Mouse (Mus musculus) thymus, postnatal 36 days (tissue): ENCODE data around the gene Ghrhr.

Experiments used
- DNase-seq, 2 experiments: peaks; one replicate each; pipeline ENCODE4 v3.0.0; 2022; ENCODE audit warnings: mixed read lengths in 2 of 2

Gene Ghrhr

DNA sequence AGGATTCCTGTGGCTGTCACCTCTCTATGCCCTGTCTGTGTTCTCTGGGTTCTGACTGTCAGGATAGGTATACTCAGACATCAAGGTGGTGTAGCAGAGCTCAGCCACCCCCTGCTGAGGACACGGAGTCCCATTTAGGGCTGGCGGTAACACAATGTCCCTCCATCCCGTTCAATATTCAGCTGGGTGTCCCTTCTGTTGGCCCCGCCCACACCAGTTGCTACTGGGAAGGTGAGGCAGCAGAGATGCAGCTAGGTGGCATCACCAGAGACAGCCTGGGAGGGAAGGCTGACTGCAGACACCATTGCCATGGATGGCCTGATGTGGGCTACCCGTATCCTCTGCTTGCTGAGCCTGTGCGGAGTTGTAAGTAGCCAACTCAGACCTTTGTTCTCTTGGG is at the start of gene Ghrhr:
Gene Ghrhr, plus strand, starts transcription at position 220 of the 400 bp plus-strand sequence.
- DNase-seq, result no peak

DNA sequence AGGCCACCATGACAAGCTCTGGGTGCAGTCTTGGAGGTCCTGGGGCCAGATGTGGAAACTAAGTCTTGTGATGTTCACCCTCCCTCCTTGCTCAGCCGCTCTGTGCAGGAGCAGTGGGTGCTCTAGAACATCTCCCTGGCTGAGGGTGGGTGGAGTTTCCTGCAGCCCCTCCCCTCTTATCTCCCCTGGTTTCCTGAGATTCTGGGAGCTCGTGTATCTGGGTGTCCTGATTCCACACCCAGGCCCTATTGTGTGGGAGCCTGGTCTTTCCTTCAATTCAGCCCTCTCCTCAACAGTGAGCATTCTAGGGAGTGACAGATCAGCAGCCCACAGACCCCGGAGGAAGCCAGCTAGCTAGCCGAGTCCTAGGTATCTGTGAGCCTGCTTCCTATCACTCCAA is 49.8 kb upstream of the Ghrhr start:
- DNase-seq, result no peak

DNA sequence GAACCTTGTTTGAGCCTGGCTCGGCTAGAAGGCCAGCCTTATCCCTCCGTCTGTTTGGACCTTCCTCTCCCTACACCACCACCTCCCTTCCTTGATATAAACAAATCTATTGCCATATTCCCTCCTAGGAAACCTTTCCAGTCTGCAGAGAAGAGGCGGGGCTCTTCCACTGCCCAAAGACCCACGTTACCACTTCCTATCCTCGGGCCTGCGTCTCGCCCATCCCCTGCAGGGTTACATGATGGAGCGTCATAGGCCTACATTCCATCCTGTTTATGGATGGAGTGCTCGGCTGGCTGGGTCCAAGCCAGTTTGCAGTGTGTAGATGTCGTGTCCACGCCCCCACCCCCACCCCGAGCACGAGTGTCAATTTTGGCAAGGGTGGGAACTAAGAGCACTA is 48.8 kb upstream of the Ghrhr start:
- no peak for DNase-seq

DNA sequence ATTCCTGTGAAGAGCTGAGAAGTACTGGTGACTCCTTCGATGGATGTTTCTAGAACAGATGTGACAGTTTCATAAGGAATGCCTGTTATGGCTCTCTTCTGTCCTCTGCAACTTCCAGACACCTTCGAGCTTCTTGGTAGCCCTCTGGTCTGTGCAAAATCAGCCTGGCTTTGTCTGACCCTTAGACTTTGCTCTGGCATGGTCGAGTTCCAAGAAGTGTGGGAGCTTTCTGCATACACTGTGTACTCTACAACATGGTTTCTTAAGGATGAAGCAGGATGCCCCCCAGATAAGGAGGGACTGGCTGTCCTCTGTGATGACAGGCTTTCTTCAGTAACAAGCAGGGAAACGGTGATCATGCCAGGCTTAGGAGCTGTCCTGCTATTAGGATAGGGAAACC is 47.9 kb upstream of the Ghrhr start:
- no peak for DNase-seq

DNA sequence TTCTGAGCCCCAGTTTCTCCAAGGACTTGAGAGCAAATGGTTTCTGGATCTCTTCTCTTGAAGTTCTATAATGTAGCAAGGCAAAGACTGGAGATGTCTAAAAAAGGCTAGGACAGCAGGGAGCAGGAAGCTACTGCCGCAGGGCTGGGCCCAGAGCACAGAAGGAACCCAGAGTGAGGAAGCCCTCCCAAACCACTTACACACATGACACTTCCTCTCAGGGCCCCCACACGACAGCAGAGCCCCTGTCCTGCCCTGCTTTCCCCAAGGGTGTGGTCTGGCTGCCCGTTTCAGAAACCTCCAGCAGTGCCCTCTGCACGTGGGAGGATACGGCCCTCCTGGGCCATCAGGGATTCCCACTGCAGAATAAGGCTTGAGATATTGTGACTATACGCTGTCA is 44.8 kb upstream of the Ghrhr start:
- DNase-seq, result peak in 1 of 2 experiments; percentile 13

DNA sequence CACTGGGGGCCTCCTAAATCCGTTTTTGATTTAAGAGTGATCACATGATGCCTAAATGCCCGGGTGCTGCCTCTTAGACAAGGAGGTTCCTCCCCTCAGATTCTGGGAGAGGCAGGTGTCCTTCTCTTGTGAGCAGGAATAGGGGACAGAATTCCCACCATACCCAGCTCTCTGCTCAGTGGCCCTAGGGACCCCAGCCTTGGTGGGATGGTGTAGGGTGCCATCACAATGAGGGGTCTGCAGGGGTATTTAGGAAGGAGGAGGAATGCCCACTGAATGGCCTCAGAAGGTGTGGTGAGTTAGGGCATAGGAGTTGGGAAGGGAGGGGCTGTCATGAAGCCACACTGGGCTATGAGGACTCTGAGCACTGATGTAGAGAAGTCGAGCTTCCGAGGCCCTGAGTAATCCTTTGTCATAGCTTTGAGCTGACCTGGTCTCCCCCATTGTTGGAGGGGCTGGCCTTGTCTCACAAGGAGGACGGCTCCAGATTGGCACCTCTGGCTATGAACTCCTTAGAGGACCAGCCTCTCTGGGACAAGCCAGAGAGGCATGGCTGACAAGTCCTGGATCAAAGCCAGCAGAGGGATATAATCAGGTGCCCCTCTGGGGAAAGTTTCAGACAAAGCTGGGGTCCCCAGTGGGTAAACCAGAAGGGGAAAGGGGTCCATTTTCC is 43.9 kb upstream of the Ghrhr start:
- DNase-seq, result no peak

DNA sequence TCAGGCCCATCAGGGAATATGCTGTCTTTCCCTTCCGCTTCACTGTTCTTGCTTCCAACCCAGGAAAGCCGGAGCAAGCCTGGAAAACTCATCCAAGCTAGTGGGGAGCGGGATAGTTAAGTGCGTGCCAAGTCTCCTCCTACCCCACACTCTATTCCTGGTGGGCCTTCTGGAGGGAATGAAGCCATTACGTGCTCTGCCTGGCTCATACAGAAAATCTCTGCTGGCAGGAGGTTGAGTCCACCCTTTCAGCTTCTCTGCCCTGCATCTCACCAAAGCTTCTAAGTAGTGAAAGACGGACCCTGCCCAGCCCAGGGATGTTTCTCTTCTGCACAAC is 43.4 kb upstream of the Ghrhr start:
- DNase-seq, result no peak

DNA sequence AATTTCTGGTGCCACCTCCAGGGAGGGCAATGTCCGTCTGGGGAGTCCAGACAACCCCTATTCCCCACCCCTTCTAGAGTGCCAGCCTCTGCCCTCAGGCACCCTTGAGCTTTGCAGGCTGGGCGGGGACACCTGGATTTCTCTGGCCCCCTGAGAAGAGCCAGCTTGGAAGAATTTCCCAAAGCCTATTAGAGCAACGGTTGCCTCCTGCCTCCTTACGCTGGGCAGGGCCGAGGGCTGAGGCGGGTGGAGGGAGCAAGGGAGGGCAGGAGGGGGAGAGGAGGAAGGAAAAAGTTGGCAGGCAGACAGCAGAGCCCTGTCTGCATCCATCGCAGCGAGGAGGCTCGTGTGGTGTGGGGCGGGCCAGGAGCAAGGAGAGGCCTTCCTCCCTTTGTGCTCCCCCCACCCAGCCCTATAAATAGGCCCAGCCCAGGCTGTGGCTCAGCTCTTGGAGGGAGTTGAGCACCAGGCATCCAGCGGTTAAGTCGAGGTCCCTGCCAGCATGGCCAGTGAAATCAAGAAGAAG is 40.0 kb upstream of the Ghrhr start, which contains the start of gene Aqp1:
Gene Aqp1, plus strand, starts transcription at position 444 of the 526 bp plus-strand sequence.
- DNase-seq, result no peak

DNA sequence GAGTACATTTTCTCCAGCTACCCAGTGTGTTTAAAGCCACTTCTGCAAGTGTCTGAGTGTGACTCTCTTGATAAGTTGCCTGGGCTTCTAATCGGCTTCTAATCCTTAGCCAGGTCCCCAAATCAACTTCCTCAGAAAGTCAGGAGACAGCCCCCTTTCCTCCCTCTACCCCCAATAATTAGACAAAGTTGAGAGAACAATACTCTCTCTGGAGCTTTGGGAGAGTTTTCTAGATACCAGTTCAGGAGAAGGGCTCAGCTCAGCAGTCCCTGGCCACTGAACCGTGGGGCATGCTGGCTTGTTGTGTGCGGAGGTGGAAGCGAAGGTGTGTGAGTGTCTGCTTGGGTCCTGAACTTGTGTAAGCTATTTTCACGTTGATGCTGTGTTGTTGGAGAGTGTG is 38.9 kb upstream of the Ghrhr start:
- DNase-seq, result no peak

DNA sequence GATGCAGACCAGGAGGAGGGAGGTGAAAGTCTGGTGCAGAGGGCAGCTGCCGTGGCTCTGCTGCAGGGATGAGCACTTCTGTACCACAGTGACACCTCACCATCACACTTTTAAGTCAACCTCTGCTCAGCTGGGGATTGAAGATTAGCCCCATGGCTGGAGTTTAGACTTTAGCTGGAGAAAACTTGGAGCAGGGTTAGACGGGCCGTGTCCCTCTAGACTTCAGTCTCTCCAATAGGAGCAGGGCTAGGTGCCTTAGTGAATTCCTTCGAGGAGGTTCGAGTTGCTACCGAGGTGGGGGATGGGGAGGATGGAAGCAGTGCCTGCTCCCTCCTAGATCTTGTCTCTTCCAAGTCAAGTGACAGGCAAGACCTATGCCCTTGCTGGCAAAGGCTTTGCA is 38.0 kb upstream of the Ghrhr start:
- DNase-seq, result no peak

DNA sequence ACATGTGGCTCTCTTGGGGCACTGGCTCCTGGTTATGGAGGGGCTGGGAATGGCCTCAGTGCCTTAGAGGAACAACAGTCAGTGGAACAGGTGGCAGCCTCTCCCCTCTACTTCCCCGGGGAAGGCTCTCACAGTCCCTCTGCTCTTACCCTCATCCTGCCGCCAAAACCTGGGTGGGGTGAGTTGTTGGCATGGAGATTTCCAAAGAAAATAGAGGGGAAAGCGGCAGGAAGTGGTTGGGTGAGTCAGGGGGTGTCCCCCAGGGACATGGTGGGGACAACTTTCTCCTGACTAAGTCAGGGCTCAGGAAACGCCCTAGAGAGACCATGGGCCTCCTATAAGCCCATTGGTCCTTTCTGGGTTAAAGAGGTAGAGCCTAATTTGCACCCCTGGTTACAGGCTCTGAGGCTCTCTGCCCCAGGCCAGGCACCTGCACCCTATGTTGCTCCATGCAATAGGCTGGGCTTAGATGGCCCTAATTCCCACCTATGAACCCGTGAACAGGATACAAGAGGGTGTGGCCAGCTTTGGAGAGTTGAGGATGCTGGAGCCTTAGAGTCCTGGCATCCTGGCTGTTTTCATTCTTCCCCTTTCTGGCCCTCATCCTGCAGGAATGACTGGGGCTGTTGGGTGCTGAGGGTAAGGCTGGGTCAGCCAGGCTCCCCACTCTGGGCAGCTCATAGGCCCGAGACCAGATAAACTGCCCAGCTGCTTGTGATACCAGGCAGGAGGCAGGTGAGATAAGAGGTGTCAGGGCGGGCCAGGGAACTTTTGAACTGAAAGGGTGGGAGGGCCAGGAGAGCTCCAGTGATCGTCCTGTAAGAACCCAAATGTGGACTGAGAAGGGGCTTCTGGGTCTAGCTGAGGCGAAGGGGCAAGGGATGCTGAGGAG is 36.9 kb upstream of the Ghrhr start:
- DNase-seq, result no peak

DNA sequence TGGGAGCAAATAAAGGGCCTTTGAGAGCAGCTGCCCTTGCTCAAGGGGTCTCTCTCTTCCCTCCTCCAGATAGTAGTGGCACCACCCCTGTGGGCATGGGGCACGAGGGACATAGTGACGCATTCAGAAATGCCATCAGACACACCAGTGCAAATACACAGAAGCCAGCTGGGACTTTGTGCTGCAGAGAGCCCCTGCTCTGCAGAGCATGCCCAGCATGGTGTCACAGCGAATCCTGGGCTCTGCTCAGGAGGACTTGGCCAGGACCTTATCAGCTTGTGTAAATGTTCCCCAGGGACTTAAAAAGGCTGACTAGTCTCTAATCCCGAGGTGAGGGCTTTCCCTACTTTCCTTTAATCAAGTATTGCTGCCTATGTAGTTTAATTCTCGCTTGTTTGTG is 34.4 kb upstream of the Ghrhr start:
- DNase-seq, result no peak

DNA sequence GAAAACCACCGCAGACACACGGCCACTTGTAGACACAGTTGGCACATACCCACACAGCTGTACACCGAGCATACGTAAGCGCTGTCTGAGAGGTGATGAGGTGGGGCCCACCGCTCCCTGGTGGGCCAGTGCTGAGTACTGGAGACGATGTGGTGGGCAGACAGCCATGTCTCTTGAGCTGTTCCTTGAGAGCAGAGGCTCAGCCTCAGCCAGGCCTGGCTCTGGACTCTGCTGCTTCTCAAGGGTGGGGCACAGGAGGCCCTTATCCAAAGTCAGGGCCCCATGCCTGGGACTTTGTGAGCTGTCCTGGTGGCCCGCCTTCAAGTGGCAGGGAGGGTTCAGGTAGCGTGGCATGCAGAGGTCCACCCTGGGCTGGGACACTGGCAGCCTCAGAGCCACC is 33.8 kb upstream of the Ghrhr start:
- DNase-seq, result no peak

DNA sequence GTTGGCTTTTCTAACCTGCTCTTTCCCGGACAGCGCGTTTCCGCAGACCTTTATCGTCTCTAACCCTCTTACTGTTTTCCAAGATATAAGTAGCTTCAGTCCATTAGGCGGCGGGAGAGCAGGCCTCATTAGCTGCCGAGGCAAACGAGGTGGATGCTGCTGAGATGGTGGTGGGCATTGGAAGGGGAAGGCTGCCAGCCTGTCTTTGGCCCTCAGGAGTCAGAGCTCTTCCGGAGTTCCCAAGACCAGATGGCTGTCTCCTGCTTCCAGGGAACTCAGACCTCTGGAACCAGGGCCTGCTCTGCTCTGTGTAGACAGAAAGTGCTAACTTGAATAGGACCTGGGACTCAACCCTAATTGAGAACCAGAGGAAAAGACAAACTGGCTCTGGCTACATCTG is 32.6 kb upstream of the Ghrhr start:
- DNase-seq, result no peak

DNA sequence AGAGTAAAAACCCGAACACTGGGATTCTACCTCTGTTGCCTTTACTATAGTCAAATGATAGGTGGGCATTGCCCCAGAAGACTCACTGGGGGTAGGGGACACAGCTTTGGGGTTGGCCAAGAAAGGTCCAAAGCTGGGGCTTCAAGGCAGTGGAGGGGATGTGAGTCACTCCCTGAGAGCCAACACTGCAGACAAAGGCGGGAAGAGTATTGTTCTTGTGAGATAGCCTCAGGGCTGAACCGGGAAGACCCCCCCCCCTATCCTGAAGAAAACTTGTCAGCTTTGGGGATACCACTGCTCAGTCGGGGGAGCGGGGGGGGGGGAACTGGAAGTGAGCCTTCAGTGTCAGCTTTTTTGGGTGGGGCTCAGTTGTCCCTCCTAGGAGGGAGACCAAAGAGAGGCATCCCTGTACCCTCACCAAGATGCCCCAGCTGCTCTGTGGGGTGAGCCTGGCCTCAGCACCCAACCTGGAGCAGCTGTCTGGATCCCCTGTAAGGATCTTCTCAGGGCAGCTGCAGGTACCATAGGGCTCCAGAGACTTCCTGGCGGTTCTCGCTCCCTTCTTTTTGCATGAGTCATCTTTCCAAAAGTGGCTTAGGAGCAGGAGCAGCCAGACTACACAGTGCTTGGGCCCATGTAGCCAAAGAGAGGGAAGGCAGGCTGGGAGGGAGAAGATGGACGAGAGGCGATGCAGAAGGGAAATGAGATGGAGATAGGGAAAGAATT is 31.6 kb upstream of the Ghrhr start:
- no peak for DNase-seq

DNA sequence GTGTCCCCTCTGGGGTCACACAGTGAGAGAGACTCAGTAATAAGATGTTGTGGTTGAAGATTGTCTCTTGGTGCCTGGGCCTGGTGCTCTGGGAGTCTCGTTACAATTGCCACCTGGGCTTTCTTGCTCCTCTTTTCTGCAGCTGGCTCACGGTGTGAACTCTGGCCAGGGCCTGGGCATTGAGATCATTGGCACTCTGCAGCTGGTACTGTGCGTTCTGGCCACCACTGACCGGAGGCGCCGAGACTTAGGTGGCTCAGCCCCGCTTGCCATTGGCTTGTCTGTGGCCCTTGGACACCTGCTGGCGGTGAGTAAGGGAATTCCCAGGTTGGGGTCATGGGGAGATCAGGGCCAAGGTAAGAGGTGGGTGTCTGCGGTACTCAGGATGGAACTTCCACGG is 30.8 kb upstream of the Ghrhr start:
- DNase-seq, result no peak

DNA sequence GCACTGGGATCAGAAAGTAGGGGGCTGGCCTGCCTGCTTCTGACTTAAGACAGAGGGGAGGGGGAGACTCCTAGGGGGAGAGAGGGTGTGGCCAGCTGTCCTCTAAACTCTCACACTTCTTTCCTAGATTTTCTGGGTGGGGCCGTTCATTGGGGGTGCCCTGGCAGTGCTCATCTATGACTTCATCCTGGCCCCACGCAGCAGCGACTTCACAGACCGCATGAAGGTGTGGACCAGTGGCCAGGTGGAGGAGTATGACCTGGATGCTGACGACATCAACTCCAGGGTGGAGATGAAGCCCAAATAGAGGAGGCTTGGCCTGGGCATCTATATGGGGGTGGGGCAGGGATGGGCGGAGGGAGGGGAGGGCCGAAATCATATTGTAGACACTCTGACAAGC is 29.6 kb upstream of the Ghrhr start:
- no peak for DNase-seq

DNA sequence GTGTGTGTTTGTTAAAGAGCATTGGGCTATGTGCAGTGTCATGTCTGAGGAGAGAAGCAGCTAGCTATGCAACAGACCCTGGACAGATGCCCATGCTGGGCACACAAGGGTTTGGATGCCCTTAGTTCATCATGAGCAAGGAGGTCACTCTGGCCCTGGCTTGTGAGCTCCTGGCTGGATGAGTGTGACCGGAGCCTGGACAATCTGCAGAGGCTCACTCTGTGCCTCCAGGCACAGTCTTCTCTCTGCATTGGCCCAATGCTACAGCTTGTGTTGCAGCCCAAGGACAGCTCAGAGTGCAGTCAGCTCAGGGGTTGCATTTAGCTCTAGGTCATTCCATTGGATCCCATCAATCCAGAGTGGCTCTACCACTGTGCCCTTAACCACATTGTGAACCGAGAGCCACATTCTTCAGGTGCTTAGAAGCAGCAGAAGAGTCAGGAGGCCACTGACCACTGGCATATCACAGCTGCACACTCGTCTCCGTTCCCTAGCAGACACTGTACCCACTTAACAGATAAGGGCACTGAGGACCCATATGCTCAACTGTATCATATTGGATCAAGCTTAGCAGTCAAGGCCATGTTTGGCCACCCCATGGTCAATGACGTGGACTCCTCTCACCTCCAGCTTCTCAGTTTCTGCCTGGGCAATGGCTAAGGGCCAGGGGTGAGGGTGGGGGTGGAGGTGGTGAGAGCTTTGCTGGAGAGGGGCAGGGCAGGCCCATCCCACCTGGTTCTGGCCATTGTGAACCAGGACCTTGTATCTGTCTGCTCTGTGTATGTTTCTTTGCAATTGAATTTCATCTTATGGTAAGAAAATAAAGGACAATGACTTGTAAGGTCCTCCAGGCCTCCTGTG is 28.2 kb upstream of the Ghrhr start:
- DNase-seq, result no peak

DNA sequence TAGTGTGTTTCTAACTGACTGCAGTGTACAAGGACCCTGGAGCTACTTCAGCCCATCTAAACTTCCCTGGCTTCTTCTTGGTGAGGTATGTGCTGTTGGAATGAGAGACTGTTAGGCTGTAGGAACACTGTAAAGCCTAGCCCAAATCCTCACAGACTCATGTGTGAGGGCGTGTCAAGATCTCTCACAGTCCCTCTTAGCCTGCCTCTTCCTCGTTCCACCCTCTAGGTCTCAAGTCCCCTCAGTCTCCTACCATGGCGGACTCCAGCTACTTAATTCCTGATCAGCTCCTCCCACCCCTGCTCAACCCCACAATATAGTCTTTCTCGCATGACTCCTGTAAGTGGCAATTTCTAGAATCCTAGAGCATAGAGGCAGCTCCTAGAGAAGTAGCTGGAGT is 26.9 kb upstream of the Ghrhr start:
- DNase-seq, result no peak

DNA sequence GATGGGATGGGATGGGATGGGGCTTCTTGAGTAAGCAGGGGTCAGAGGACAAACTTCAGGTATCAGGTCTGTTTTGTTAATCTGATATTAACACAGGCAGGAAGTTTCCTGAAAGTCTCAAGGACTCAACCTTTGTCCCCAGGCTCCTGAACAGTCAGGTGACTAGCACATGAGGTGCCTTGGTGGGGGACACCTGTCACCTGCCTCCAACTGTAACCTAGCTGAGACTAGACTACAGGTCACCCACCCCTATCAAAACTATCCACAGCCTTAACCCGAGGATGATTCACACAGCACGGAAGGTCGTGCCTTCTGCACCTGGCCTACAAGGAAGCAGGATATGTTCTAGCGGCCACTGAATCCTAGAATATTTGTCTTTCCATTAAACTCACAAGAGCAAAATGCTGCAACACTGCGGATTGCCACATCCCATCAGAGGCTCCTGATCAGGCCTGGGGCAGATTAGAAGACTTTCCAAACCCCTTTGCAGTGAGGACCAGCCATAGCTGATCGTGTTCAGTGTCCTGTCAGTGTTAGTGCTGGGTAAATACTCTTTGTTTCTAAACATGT is 25.6 kb upstream of the Ghrhr start:
- DNase-seq, result no peak

DNA sequence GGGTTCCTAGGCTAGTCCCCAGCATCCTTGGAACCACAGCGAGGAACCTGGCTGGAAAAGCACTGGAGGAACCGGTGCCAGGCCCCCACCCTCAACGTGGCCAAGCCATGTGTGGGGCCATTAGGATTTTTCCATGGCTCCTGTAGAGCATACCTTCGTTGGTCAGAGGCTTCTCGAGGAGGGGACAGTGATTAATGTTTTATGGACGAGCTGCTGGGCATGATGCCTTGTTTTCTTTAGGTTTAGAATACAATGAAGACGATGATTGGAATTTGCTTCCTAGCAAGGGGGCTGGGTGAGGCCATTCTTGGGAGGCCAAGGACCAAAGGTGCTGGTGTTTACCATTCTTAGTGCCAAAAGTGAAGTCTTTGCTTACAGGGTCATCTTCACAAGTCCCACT is 24.4 kb upstream of the Ghrhr start:
- no peak for DNase-seq
